Mouse (Mus musculus) megakaryocyte, embryonic 14.5 days (primary cell): ENCODE results near the gene Mtf1. TPM values are rescaled to one million over a fixed set of nuclear protein-coding genes. Genes with fewer than 3 reads are reported as not detected.

Experiments used
- H3K27me3 ChIP-seq: replicated peaks from 2 replicates; pipeline ENCODE3; 2012; ENCODE audit warnings: inconsistent platforms
- H3K36me3 ChIP-seq: replicated peaks from 2 replicates; pipeline ENCODE3; 2012; ENCODE audit warnings: low read length, inconsistent platforms, mixed read lengths
- H3K4me1 ChIP-seq: 2 replicates; pipeline ENCODE4 v1.6.1; 2012; ENCODE audit warnings: inconsistent platforms
- H3K4me3 ChIP-seq: replicated peaks from 2 replicates; pipeline ENCODE3; 2012; ENCODE audit warnings: moderate library complexity, mild to moderate bottlenecking, inconsistent platforms
- H3K9me3 ChIP-seq: 2 replicates; pipeline ENCODE4 v1.6.1; 2012; ENCODE audit warnings: inconsistent platforms
- FLI1 ChIP-seq: IDR thresholded peaks from 2 replicates; pipeline ENCODE4 v1.6.1; 2012; ENCODE audit warnings: low read length, inconsistent platforms, mixed read lengths
- GATA1 ChIP-seq: IDR thresholded peaks from 3 replicates; pipeline ENCODE4 v1.6.1; 2012; ENCODE audit warnings: mixed read lengths, low read length, inconsistent platforms, borderline replicate concordance
- polyA plus RNA-seq: library from polyadenylated mRNA; stranded (reverse); fragments of >175 nt; gene quantifications from 2 replicates; pipeline ENCODE4 v1.2.3, GENCODE M21; 2012; ENCODE audit warnings: low replicate concordance; ENCODE audit not compliant: insufficient read depth

Mtf1 gene
- polyA plus RNA-seq, 1 experiment = 15.2 TPM

GRCm38 (mm10) chr4:124770624-124771023 lies 31.3 kb upstream of the Mtf1 start:
- H3K9me3 ChIP-seq = no peaks in the 10 kb centered on the region
- TF ChIP-seq FLI1 = no peak
- no peak for TF ChIP-seq GATA1
- H3K4me1 ChIP-seq = peaks cover 100% of the 10 kb centered on the region
- peaks cover 49% of the 10 kb centered on the region for H3K36me3 ChIP-seq
- H3K27me3 ChIP-seq = no peaks in the 10 kb centered on the region
- no peak overlapping the region for H3K4me3 ChIP-seq

GRCm38 (mm10) chr4:124772125-124772524 lies 29.8 kb upstream of the Mtf1 start:
- Histone ChIP-seq H3K9me3 (no peaks in the 10 kb centered on the region), H3K27me3 (no peaks in the 10 kb centered on the region), H3K36me3 (peaks cover 57% of the 10 kb centered on the region), H3K4me1 (peaks cover 93% of the 10 kb centered on the region), H3K4me3 (peak overlapping the region; percentile 83)
- TF ChIP-seq GATA1 = peak; percentile 36; the same call in 1 of the 3 replicates
- TF ChIP-seq FLI1 = 0 out of 2 replicates have a peak, but pooled peaks have one; percentile 31

GRCm38 (mm10) chr4:124773449-124773848 lies 28.5 kb upstream of the Mtf1 start:
- no peak overlapping the region for H3K4me3 ChIP-seq
- H3K36me3 ChIP-seq = peaks cover 63% of the 10 kb centered on the region
- H3K9me3 ChIP-seq = no peaks in the 10 kb centered on the region
- H3K4me1 ChIP-seq = peaks cover 80% of the 10 kb centered on the region
- no peak for TF ChIP-seq FLI1
- no peak for TF ChIP-seq GATA1
- H3K27me3 ChIP-seq = no peaks in the 10 kb centered on the region

GRCm38 (mm10) chr4:124773995-124774394 lies 27.9 kb upstream of the Mtf1 start:
- no peak for TF ChIP-seq GATA1
- TF ChIP-seq FLI1 = no peak
- no peaks in the 10 kb centered on the region for H3K27me3 ChIP-seq
- H3K36me3 ChIP-seq = peaks cover 65% of the 10 kb centered on the region
- no peaks in the 10 kb centered on the region for H3K9me3 ChIP-seq
- no peak overlapping the region for H3K4me3 ChIP-seq
- peaks cover 74% of the 10 kb centered on the region for H3K4me1 ChIP-seq

- peaks cover 65% of the 10 kb centered on the region for H3K36me3 ChIP-seq
Measured at GRCm38 (mm10) chr4:124774429-124774828, 27.5 kb upstream of the Mtf1 start.

GRCm38 (mm10) chr4:124781361-124781760 lies 20.5 kb upstream of the Mtf1 start:
- TF ChIP-seq GATA1 = no peak
- TF ChIP-seq FLI1 = no peak
- H3K4me3 ChIP-seq = no peak overlapping the region
- no peaks in the 10 kb centered on the region for H3K27me3 ChIP-seq
- peaks cover 5% of the 10 kb centered on the region for H3K4me1 ChIP-seq
- H3K9me3 ChIP-seq = no peaks in the 10 kb centered on the region
- H3K36me3 ChIP-seq = peaks cover 97% of the 10 kb centered on the region

More at GRCm38 (mm10) chr4:124774429-124774828, 27.5 kb upstream of the Mtf1 start:
- Histone ChIP-seq H3K4me1 (peaks cover 70% of the 10 kb centered on the region), H3K4me3 (no peak overlapping the region), H3K9me3 (no peaks in the 10 kb centered on the region), H3K27me3 (no peaks in the 10 kb centered on the region)
- no peak for TF ChIP-seq GATA1
- no peak for TF ChIP-seq FLI1

- TF ChIP-seq GATA1 (no peak), FLI1 (no peak)
- Histone ChIP-seq H3K27me3 (no peaks in the 10 kb centered on the region), H3K4me1 (peaks cover 4% of the 10 kb centered on the region), H3K4me3 (no peak overlapping the region), H3K9me3 (no peaks in the 10 kb centered on the region), H3K36me3 (peaks cover 97% of the 10 kb centered on the region)
Measured at GRCm38 (mm10) chr4:124782395-124782794, 19.5 kb upstream of the Mtf1 start.

GRCm38 (mm10) chr4:124783937-124784336 lies 18.0 kb upstream of the Mtf1 start:
- Histone ChIP-seq H3K4me1 (peaks cover 4% of the 10 kb centered on the region), H3K27me3 (no peaks in the 10 kb centered on the region), H3K36me3 (peaks cover 95% of the 10 kb centered on the region), H3K9me3 (no peaks in the 10 kb centered on the region), H3K4me3 (no peak overlapping the region)
- TF ChIP-seq GATA1 = no peak
- no peak for TF ChIP-seq FLI1

GRCm38 (mm10) chr4:124790013-124790412 lies 11.9 kb upstream of the Mtf1 start:
- TF ChIP-seq FLI1 (no peak), GATA1 (no peak)

GRCm38 (mm10) chr4:124792114-124792513 lies 9.8 kb upstream of the Mtf1 start:
- Histone ChIP-seq H3K4me1 (peaks cover 25% of the 10 kb centered on the region), H3K27me3 (no peaks in the 10 kb centered on the region), H3K4me3 (no peak overlapping the region), H3K9me3 (no peaks in the 10 kb centered on the region), H3K36me3 (peaks cover 98% of the 10 kb centered on the region)
- TF ChIP-seq GATA1 (no peak), FLI1 (no peak)

More at GRCm38 (mm10) chr4:124790013-124790412, 11.9 kb upstream of the Mtf1 start:
- no peak overlapping the region for H3K4me3 ChIP-seq
- no peaks in the 10 kb centered on the region for H3K27me3 ChIP-seq
- H3K36me3 ChIP-seq = peaks cover 98% of the 10 kb centered on the region
- peaks cover 10% of the 10 kb centered on the region for H3K4me1 ChIP-seq
- no peaks in the 10 kb centered on the region for H3K9me3 ChIP-seq

GRCm38 (mm10) chr4:124796141-124796540 lies 5.8 kb upstream of the Mtf1 start:
- no peak for TF ChIP-seq FLI1
- no peak for TF ChIP-seq GATA1
- H3K4me3 ChIP-seq = peak overlapping the region; percentile 86
- no peaks in the 10 kb centered on the region for H3K9me3 ChIP-seq
- H3K36me3 ChIP-seq = peaks cover 99% of the 10 kb centered on the region
- no peaks in the 10 kb centered on the region for H3K27me3 ChIP-seq
- H3K4me1 ChIP-seq = peaks cover 47% of the 10 kb centered on the region
